Mouse (Mus musculus) c-Kit-positive CD71-positive TER-119-negative erythroid progenitor cells, embryonic 14.5 days (primary cell): ENCODE measurements around the gene Olfr685.

Source experiments
- DNase-seq: peaks from one replicate; pipeline ENCODE4 v3.0.0-alpha.2; 2013; ENCODE audit warnings: low read depth

The Olfr685 gene

DNA sequence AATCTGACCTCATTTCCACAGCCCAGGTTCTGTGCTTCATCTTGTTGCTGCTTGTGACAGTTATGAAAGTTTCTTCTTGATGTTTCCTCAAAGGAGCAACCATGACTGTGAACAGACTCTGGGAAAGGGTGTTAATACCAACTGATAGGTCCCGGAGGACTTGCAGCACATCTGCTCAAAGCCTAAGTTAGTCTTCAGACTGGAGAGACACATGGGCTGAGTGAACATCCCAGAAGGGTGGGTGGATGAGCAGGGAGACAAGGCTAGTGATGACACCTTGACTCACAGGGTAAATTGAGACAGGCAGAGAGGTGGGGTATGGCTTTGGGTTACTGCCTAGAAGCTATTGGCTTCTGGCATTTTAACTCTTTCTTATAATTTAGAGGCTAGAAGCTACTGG, at the start of gene Olfr685:
Gene Olfr685 (minus strand): TSS at position 101 of the 400 bp plus-strand sequence.
- DNase-seq: no peak

- no peak for DNase-seq
Measured at GRCm38 (mm10) chr7:105229386-105229785, 43.6 kb upstream of the Olfr685 start.

DNA sequence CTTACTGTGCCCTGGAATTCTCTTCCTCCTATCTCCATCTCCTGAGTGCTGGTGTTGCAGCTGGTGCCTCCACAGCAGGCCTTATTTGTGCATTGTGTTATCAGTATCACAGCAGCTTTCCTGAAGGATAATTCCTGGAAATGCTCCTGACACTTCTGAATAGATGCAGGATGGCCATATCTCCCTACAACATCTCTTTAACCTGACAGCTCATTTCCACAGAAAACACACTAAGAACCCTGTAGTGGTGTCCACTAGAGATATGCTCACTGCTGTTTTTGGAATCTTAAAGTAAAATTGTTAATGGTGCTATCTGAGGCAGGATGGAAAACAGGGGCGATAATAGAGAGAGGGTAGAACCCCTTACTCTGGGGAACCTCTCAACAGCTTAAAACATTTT, 42.3 kb upstream of the Olfr685 start:
- DNase-seq: no peak

- DNase-seq: no peak
Measured at GRCm38 (mm10) chr7:105226703-105227102, 40.9 kb upstream of the Olfr685 start.

- no peak for DNase-seq
Measured at GRCm38 (mm10) chr7:105226072-105226471, 40.3 kb upstream of the Olfr685 start.

GRCm38 (mm10) chr7:105218281-105218680, 32.5 kb upstream of the Olfr685 start:
- DNase-seq: no peak

- DNase-seq: no peak
Measured at GRCm38 (mm10) chr7:105214761-105215160, 28.9 kb upstream of the Olfr685 start.

DNA sequence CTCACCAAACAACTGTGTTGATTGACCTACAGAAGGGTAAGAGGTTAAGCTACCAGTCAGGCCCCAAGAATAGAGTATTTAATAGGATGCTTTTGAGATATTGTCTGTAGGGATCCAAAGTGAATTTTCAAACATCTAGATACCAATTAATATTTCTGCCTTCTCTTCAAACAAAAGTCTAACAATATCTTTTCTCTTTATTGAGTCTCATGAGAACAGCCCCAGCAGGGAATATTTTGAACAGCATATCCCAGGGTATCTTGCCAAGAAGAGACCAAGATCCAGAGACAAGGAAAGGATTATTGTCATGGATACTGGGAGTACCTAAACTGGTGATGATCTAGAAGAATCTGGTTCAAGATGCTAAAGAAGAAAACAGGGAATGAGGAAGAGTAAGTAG, 21.6 kb upstream of the Olfr685 start, which contains the start of gene Olfr686:
Gene Olfr686 (minus strand): TSS at position 101 of the 400 bp plus-strand sequence.
- no peak for DNase-seq

DNA sequence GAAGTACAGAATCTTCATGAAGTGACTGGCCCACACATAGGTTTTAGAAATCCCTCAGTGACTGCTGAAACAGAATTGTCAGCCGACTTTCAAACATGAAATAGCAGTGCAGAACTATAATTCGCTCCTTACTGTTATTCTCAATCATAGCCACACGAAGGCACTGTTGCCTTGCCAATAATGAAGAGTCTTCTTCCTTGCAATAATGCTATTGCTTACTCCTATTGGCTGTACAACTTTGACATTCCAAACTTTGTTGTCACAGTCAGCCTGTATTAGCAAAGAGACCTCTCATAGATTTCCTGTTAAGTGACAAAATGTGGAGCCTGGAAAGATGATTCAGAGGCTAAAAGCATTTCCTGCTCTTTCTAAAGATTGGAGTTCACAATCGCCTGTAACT, 15.0 kb downstream of the Olfr685 start:
- no peak for DNase-seq

DNA sequence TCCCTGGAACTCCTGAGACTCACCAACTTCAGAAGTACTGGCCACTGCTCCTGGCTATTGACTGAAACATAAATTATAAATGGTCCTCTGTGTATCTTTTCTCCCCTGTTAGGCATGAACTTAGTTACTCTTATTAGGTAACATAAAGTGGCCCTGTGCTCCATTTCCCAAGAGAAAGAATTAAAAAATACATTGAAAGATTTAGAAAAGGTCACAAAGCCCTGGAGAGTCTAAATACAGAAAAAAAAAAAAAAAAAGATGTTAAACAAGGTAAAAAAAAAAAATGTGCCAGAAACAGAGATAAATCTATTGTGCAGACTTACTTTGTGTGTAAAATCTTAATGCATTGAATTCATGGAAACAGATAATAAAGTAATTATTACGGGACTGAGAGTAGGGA, 22.3 kb downstream of the Olfr685 start, which contains the start of gene Olfr684:
Gene Olfr684 (minus strand): TSS at position 101 of the 400 bp plus-strand sequence.
- DNase-seq: no peak

DNA sequence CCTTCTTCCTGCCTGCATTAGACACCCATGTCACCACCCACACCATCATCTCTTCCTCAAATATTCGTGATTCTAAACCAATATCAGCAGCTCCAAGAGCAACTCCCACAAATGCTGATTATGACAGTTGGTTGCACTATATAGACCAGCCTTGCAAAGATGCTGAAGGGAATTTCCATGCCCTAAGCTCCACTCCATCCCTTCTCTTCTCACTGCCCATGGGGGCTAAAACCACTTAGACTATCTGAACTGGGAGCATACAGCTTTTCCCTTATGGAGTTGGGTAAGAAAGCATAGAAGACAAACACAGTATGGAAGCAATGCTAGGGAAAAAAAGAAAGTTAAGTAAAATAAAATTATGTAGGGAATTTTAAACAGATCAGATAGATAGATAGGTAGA, 38.9 kb downstream of the Olfr685 start, which contains the start of gene Olfr683:
Gene Olfr683 (minus strand): TSS at position 101 of the 400 bp plus-strand sequence.
- no peak for DNase-seq

DNA sequence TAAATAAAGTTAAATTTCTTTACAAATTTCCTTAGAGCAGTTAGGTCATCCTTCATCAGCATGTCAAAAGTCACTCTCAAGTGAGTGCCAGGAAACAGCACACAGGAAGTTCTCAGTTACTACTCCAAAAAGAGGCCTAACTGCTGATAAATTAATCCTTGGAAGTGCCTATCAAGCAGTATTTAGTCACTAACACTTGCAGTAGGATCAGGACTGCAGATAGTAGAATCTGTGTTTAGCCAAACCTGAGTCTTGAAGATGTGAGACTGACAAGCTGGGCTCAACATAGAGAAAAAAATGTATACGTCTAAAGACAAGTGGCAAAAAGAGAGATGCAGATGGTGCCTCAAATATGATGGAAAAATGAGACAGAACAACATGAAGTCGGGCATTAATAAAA, 44.5 kb downstream of the Olfr685 start:
- DNase-seq: no peak
